Mouse (Mus musculus) embryonic facial prominence, embryonic 12.5 days (tissue): ENCODE data around the gene Snx6. TPM values are rescaled to one million over a fixed set of nuclear protein-coding genes. Genes with fewer than 3 reads are reported as not detected.

Source experiments
- polyA plus RNA-seq: library from polyadenylated mRNA; unstranded; fragments of >200 nt; fragmentation: Nextera tagmentation; extraction: Ambion mirVana; gene quantifications from 2 replicates; pipeline ENCODE4 v1.2.1, GENCODE M21; 2016

The Snx6 gene
- polyA plus RNA-seq, 1 experiment from 2014 or later, result 229 TPM

Other genes starting within 250 kb of the Snx6 start
- gene Sptssa, start 139.1 kb downstream of the Snx6 start, polyA plus RNA-seq, result 187 and 197 TPM in 2 replicates
- gene Eapp, start 99.8 kb downstream of the Snx6 start, polyA plus RNA-seq, result 67.3 and 67.5 TPM in 2 replicates
- 166 TPM in 2 replicates for gene Cfl2, start 67.2 kb upstream of the Snx6 start, polyA plus RNA-seq
- not detected in 2 replicates for gene Gm20403, start 190.8 kb upstream of the Snx6 start, polyA plus RNA-seq
- 28.8 and 34.3 TPM in 2 replicates for gene Baz1a, start 218.6 kb upstream of the Snx6 start, polyA plus RNA-seq